In genomic region chr15:103514119-103514518, GRCm38 (mm10) we compare ENCODE assay signal across 8 mouse cellular contexts. TPM values are rescaled to one million over a fixed set of nuclear protein-coding genes. Genes with fewer than 3 reads are reported as not detected.
DNase-seq lines count a peak whose midpoint lies in the region; ATAC-seq and TF ChIP-seq lines count a peak whose summit lies in the region.
"Had no signal": no experiment of that assay in that cellular context is flagged by ENCODE, and none has a peak within 500 bp of the region (broad histone marks: within the 10 kb centered on the region; RNA-seq: fewer than 3 reads in every experiment).

No protein-coding gene starts in this region.

- peaks cover 31% of the 10 kb centered on the region for H3K4me1 ChIP-seq in embryonic facial prominence, embryonic 10.5 days
- H3K4me1 ChIP-seq in intestine, embryonic 16.5 days (ENCODE audit: control insufficient read depth, insufficient read depth, low read length) = peaks cover 15% of the 10 kb centered on the region
- H3K4me1 ChIP-seq in midbrain, embryonic 10.5 days = peaks cover 77% of the 10 kb centered on the region

- H3K9me3 ChIP-seq in embryonic facial prominence, embryonic 10.5 days = no peaks in the 10 kb centered on the region
- H3K9me3 ChIP-seq in intestine, embryonic 16.5 days (ENCODE audit: control insufficient read depth, low read length) = no peaks in the 10 kb centered on the region
- no peaks in the 10 kb centered on the region for H3K9me3 ChIP-seq in midbrain, embryonic 10.5 days (replicated peaks)

- peak overlapping the region; percentile 59 for H3K4me2 ChIP-seq in intestine, embryonic 16.5 days (ENCODE audit: low read depth, low read length)

- peak overlapping the region; percentile 76 for H3K27ac ChIP-seq in embryonic facial prominence, embryonic 10.5 days (replicated peaks)
- H3K27ac ChIP-seq in intestine, embryonic 16.5 days (ENCODE audit: low read length) = 0 out of 2 replicates have a peak overlapping the region, but pooled peaks have one; percentile 11
- peak overlapping the region; percentile 93 for H3K27ac ChIP-seq in midbrain, embryonic 10.5 days (replicated peaks)

- H3K4me3 ChIP-seq in embryonic facial prominence, embryonic 10.5 days = peak overlapping the region; percentile 56
- H3K4me3 ChIP-seq in intestine, embryonic 16.5 days (ENCODE audit: low read length) = peak overlapping the region; percentile 37
- peak overlapping the region; percentile 51 for H3K4me3 ChIP-seq in midbrain, embryonic 10.5 days

- DNase-seq in brain, embryonic 14.5 days (ENCODE audit: low read depth) = peak; percentile 98
- DNase-seq in embryonic facial prominence, embryonic 10.5 days (ENCODE audit: low spot score) = peak; percentile 86
- DNase-seq in heart, adult 11 months = peak; percentile 99
- DNase-seq in left cerebral cortex, postnatal 4 days = peak; percentile 95
- DNase-seq in midbrain, embryonic 10.5 days (ENCODE audit: low spot score) = peak; percentile 86
- peak; percentile 72 for DNase-seq in right cerebral cortex, postnatal 4 days

- TF ChIP-seq CTCF in brain, embryonic 14.5 days (IDR thresholded peaks at IDR 0.05; ENCODE audit: borderline replicate concordance, extremely low read depth, insufficient read depth, insufficient read length) = no peak

- WGBS in embryonic facial prominence, embryonic 10.5 days = 3% methylated on average over 10 of the region's 10 CpGs
- WGBS in intestine, embryonic 16.5 days = 5% methylated on average over 10 of the region's 10 CpGs
- 2% methylated on average over 10 of the region's 10 CpGs for WGBS in midbrain, embryonic 10.5 days

- peaks cover 25% of the 10 kb centered on the region; the same call in 1 of the 2 replicates for H3K27me3 ChIP-seq in embryonic facial prominence, embryonic 10.5 days (replicated peaks; ENCODE audit: low read depth, poor library complexity, severe bottlenecking)
- H3K27me3 ChIP-seq in intestine, embryonic 16.5 days (replicated peaks; ENCODE audit: control insufficient read depth, insufficient read depth, low read length) = no peaks in the 10 kb centered on the region; the same call in 1 of the 2 replicates
- no peaks in the 10 kb centered on the region for H3K27me3 ChIP-seq in midbrain, embryonic 10.5 days (ENCODE audit: low read depth, poor library complexity, severe bottlenecking)

- peak; percentile 96 for ATAC-seq in intestine, embryonic 16.5 days

- no peaks in the 10 kb centered on the region for H3K36me3 ChIP-seq in embryonic facial prominence, embryonic 10.5 days (replicated peaks)
- H3K36me3 ChIP-seq in intestine, embryonic 16.5 days (ENCODE audit: control insufficient read depth, insufficient read depth, low read length) = no peaks in the 10 kb centered on the region
- no peaks in the 10 kb centered on the region for H3K36me3 ChIP-seq in midbrain, embryonic 10.5 days

- TF ChIP-seq POLR2A in brain, embryonic 14.5 days (IDR thresholded peaks at IDR 0.05; ENCODE audit: borderline replicate concordance, extremely low read depth, insufficient read depth, insufficient read length, poor library complexity, severe bottlenecking) = peak; percentile 68; the same call in 1 of the 2 replicates

- intact Hi-C loops in left cerebral cortex, postnatal 4 days (cut with DNase I) = no loop called here

- H3K9ac ChIP-seq in intestine, embryonic 16.5 days (ENCODE audit: low read depth, low read length) = peak overlapping the region; percentile 45; the same call in 1 of the 2 replicates

RNA-seq across cellular contexts. Expression of gene Pde1b, which starts 11.3 kb away (rescaled TPM):
- polyA plus RNA-seq in brain, embryonic 14.5 days (2012; rRNA removed) = 92.4 and 94.5 TPM in 2 replicates
- 6.0 and 10.4 TPM in 2 replicates for polyA plus RNA-seq in embryonic facial prominence, embryonic 10.5 days (2016; fragmentation: Nextera tagmentation; extraction: Ambion mirVana)
- 5.1 and 5.8 TPM in 2 replicates for polyA plus RNA-seq in intestine, embryonic 16.5 days (2015; fragmentation: Nextera tagmentation; extraction: Ambion mirVana)
- total RNA-seq in left cerebral cortex, postnatal 4 days (2021) = 10 to 100 TPM; 52.8 to 58.1 TPM
- 26.4 and 33.1 TPM in 2 replicates for polyA plus RNA-seq in midbrain, embryonic 10.5 days (2016; fragmentation: Nextera tagmentation; extraction: Ambion mirVana)

RNA-seq across cellular contexts. Expression of gene Ppp1r1a, which starts 23.7 kb away (rescaled TPM):
- 63.5 and 68.4 TPM in 2 replicates for polyA plus RNA-seq in brain, embryonic 14.5 days (2012; rRNA removed)
- polyA plus RNA-seq in embryonic facial prominence, embryonic 10.5 days (2016; fragmentation: Nextera tagmentation; extraction: Ambion mirVana) = 14.3 and 16.4 TPM in 2 replicates
- 7.5 and 8.4 TPM in 2 replicates for polyA plus RNA-seq in intestine, embryonic 16.5 days (2015; fragmentation: Nextera tagmentation; extraction: Ambion mirVana)
- 100 to 1,000 TPM; 144 to 153 TPM for total RNA-seq in left cerebral cortex, postnatal 4 days (2021)
- polyA plus RNA-seq in midbrain, embryonic 10.5 days (2016; fragmentation: Nextera tagmentation; extraction: Ambion mirVana) = 38.3 and 46.7 TPM in 2 replicates

RNA-seq across cellular contexts. Expression of gene Glycam1, which starts 50.8 kb away (rescaled TPM):
- polyA plus RNA-seq in brain, embryonic 14.5 days (2012; rRNA removed) = not detected in 2 replicates
- not detected in 2 replicates for polyA plus RNA-seq in embryonic facial prominence, embryonic 10.5 days (2016; fragmentation: Nextera tagmentation; extraction: Ambion mirVana)
- polyA plus RNA-seq in intestine, embryonic 16.5 days (2015; fragmentation: Nextera tagmentation; extraction: Ambion mirVana) = not detected in 2 replicates
- not detected for total RNA-seq in left cerebral cortex, postnatal 4 days (2021)
- polyA plus RNA-seq in midbrain, embryonic 10.5 days (2016; fragmentation: Nextera tagmentation; extraction: Ambion mirVana) = not detected in 2 replicates
- total RNA-seq: left cerebral cortex, adult 8-10 months had no signal

Comparison
In these comparisons a context has a peak if more than half of its experiments do, and no peak if none do; other contexts are left out.
1. Peak in every context shown above with its lines: DNase-seq, ATAC-seq, H3K4me3 ChIP-seq and H3K27ac ChIP-seq.
2. H3K27ac ChIP-seq: peak in every context shown above with its lines; median percentile 93 in midbrain, embryonic 10.5 days; 76 in embryonic facial prominence, embryonic 10.5 days; 11 in intestine, embryonic 16.5 days.